Mouse (Mus musculus): ENCODE data around the gene Nbl1. TPM values are rescaled to one million over a fixed set of nuclear protein-coding genes. Genes with fewer than 3 reads are reported as not detected.

The Nbl1 gene
- total RNA-seq, 2 experiments from 2014 or later: 32.1 to 32.2 TPM

- no peak for DNase-seq
- intact Hi-C loops (cut with DNase I): no loop called here
Observed at GRCm38 (mm10) chr4:139105453-139105852, 12.7 kb upstream of the Nbl1 start.

- intact Hi-C loops (cut with DNase I): no loop called here
- DNase-seq: no peak
Observed at GRCm38 (mm10) chr4:139101546-139101945, 8.8 kb upstream of the Nbl1 start.

- DNase-seq: no peak
- intact Hi-C loops (cut with DNase I): no loop called here
Observed at GRCm38 (mm10) chr4:139100326-139100725, 7.5 kb upstream of the Nbl1 start.

GRCm38 (mm10) chr4:139096201-139096600 lies 3.4 kb upstream of the Nbl1 start:
- intact Hi-C loops (cut with DNase I): loop anchor here (5.0 kb wide), 1 partner anchor 36 kb away; the partner anchor contains the start of gene Minos1
- DNase-seq: no peak

GRCm38 (mm10) chr4:139095406-139095805 lies 2.6 kb upstream of the Nbl1 start:
- intact Hi-C loops (cut with DNase I): loop anchor here (5.0 kb wide), 1 partner anchor 37 kb away; the partner anchor contains the start of gene Minos1
- peak in 1 of 2 experiments; percentile 39 for DNase-seq

- intact Hi-C loops (cut with DNase I): loop anchor here (5.0 kb wide), 1 partner anchor 99 kb away; the partner anchor contains the start of gene Capzb
- no peak for DNase-seq
Observed at GRCm38 (mm10) chr4:139093196-139093530, 370 bp upstream of the Nbl1 start.

- DNase-seq: peak; percentile 42 to 63
- intact Hi-C loops (cut with DNase I): loop anchor here (5.0 kb wide), 1 partner anchor 101 kb away; the partner anchor contains the start of gene Capzb
Observed at GRCm38 (mm10) chr4:139091478-139092355, 1.1 kb downstream of the Nbl1 start.

GRCm38 (mm10) chr4:139091066-139091465 lies 1.7 kb downstream of the Nbl1 start:
- no peak for DNase-seq
- intact Hi-C loops (cut with DNase I): loop anchor here (5.0 kb wide), 1 partner anchor 101 kb away; the partner anchor contains the start of gene Capzb

- intact Hi-C loops (cut with DNase I): loop anchor here (5.0 kb wide), 1 partner anchor 102 kb away; the partner anchor contains the start of gene Capzb
Observed at GRCm38 (mm10) chr4:139090303-139090940, 2.4 kb downstream of the Nbl1 start.

GRCm38 (mm10) chr4:139088982-139089671 lies 3.7 kb downstream of the Nbl1 start:
- intact Hi-C loops (cut with DNase I): loop anchor here (5.0 kb wide), 1 partner anchor 93 kb away; no protein-coding TSS in a partner anchor
- DNase-seq: no peak

More at GRCm38 (mm10) chr4:139090303-139090940, 2.4 kb downstream of the Nbl1 start:
- no peak for DNase-seq

GRCm38 (mm10) chr4:139086984-139087383 lies 5.8 kb downstream of the Nbl1 start:
- no peak for DNase-seq
- intact Hi-C loops (cut with DNase I): loop anchor here (1.0 to 5.0 kb wide), 3 partner anchors 95 to 200 kb away; no protein-coding TSS in a partner anchor

GRCm38 (mm10) chr4:139086037-139086436 lies 6.8 kb downstream of the Nbl1 start:
- intact Hi-C loops (cut with DNase I): loop anchor here (1.0 to 5.0 kb wide), 3 partner anchors 96 to 201 kb away; no protein-coding TSS in a partner anchor

GRCm38 (mm10) chr4:139085337-139085736 lies 7.5 kb downstream of the Nbl1 start:
- intact Hi-C loops (cut with DNase I): loop anchor here (2.0 to 5.0 kb wide), 2 partner anchors 97 to 249 kb away; no protein-coding TSS in a partner anchor
- no peak for DNase-seq

More at GRCm38 (mm10) chr4:139086037-139086436, 6.8 kb downstream of the Nbl1 start:
- peak; percentile 88 to 92 for DNase-seq

GRCm38 (mm10) chr4:139082790-139083564 lies 9.8 kb downstream of the Nbl1 start:
- intact Hi-C loops (cut with DNase I): no loop called here
- no peak for DNase-seq

GRCm38 (mm10) chr4:139081270-139081931 lies 11.4 kb downstream of the Nbl1 start:
- intact Hi-C loops (cut with DNase I): no loop called here

GRCm38 (mm10) chr4:139080259-139080658 lies 12.5 kb downstream of the Nbl1 start:
- intact Hi-C loops (cut with DNase I): no loop called here
- no peak for DNase-seq

More at GRCm38 (mm10) chr4:139081270-139081931, 11.4 kb downstream of the Nbl1 start:
- DNase-seq: no peak

- no peak for DNase-seq
- intact Hi-C loops (cut with DNase I): loop anchor here (2.0 kb wide), 1 partner anchor 157 kb away; no protein-coding TSS in a partner anchor
Observed at GRCm38 (mm10) chr4:139079439-139079838, 13.4 kb downstream of the Nbl1 start.

GRCm38 (mm10) chr4:139078726-139079125 lies 14.1 kb downstream of the Nbl1 start:
- DNase-seq: no peak

GRCm38 (mm10) chr4:139078313-139078712 lies 14.5 kb downstream of the Nbl1 start:
- DNase-seq: peak in 1 of 2 experiments; percentile 43
- intact Hi-C loops (cut with DNase I): loop anchor here (2.0 kb wide), 1 partner anchor 156 kb away; no protein-coding TSS in a partner anchor

More at GRCm38 (mm10) chr4:139078726-139079125, 14.1 kb downstream of the Nbl1 start:
- intact Hi-C loops (cut with DNase I): loop anchor here (2.0 kb wide), 1 partner anchor 156 kb away; no protein-coding TSS in a partner anchor
